Mouse (Mus musculus): Measurements from ENCODE around the gene Alox8.

DNA sequence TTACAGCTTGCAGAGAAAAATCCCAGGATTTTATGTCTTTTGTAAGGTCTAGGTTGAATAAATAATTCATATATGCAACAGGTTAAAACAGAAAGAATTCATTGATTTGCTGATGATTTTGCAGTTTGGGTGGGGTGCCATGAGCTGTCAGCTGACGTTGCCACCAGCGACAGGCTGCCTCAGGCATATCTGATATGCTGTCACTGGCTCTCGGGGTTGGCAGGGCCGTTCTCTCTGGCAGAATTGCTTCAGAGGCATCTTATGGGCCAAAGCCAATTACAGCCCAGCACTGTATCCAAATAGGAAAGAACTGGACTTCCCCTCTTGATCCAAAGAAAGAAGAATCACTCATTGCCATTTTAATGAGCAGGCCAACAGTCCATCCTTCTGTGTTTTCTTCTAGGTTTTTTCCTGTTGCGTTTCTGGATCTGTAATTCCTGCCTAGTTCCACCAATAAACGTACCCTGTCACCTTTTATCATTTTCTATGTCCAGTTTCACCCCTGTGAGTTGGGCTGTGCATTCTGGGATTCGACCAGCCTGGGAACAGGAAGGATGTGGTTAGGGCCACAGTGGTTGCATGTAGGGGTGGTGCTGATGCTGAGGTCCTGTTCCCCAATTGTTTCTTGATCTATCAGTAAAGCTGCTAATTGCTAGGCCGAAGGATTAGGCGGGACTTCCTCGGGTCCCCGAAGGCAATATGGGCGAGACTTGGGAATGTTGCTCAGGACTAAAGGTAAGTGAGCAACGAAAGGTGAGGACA lies 5.0 kb upstream of the Alox8 start:
- TF ChIP-seq CTCF (IDR thresholded peaks at IDR 0.05; ENCODE audit: extremely low read depth, insufficient read depth, insufficient read length, insufficient replicate concordance) (no peak), POLR2A (IDR thresholded peaks at IDR 0.05; ENCODE audit: low read depth, low read length) (no peak)

All from spleen, adult 2 months (tissue).